Mouse (Mus musculus): ENCODE data around the gene Zfp983. TPM values are rescaled to one million over a fixed set of nuclear protein-coding genes. Genes with fewer than 3 reads are reported as not detected.
A peak's percentile ranks its signal among the peaks of the same experiment; 100 is the strongest.
"Not testable (repeated sequence)": the region's sequence is repeated elsewhere in the genome, so short reads cannot be mapped to it uniquely, and the experiment has no call there.

Zfp983 gene
- 1 to 10 TPM; 8.9 to 9.8 TPM for total RNA-seq (2021)

- DNase-seq (ENCODE audit: extremely low spot score in 1 of 2, low spot score in 1 of 2): peak; percentile 27 to 29
These were observed at the start of gene Zfp983 for GRCm38 (mm10) chr17:21650364-21650907. Zfp983 (plus strand) TSS chr17:21650624.

GRCm38 (mm10) chr17:21616356-21616755 lies 34.1 kb upstream of the Zfp983 start:
- DNase-seq (ENCODE audit: extremely low spot score in 1 of 2, low spot score in 1 of 2): no peak

GRCm38 (mm10) chr17:21617352-21617751 lies 33.1 kb upstream of the Zfp983 start:
- no peak for DNase-seq (ENCODE audit: extremely low spot score in 1 of 2, low spot score in 1 of 2)

- no peak for DNase-seq (ENCODE audit: extremely low spot score in 1 of 2, low spot score in 1 of 2)
These were observed 26.8 kb upstream of the Zfp983 start for GRCm38 (mm10) chr17:21623647-21624046.

- not testable (repeated sequence) for DNase-seq (ENCODE audit: extremely low spot score in 1 of 2, low spot score in 1 of 2)
These were observed 14.7 kb upstream of the Zfp983 start for GRCm38 (mm10) chr17:21635758-21636157.

- DNase-seq (ENCODE audit: extremely low spot score in 1 of 2, low spot score in 1 of 2): no peak
These were observed 1.6 kb upstream of the Zfp983 start for GRCm38 (mm10) chr17:21648791-21649190.

GRCm38 (mm10) chr17:21649936-21650335 lies 488 bp upstream of the Zfp983 start:
- DNase-seq (ENCODE audit: extremely low spot score in 1 of 2, low spot score in 1 of 2): no peak

- DNase-seq (ENCODE audit: extremely low spot score in 1 of 2, low spot score in 1 of 2): not testable (repeated sequence)
These were observed 28.4 kb downstream of the Zfp983 start for GRCm38 (mm10) chr17:21678826-21679225.

GRCm38 (mm10) chr17:21679273-21680018 lies 29.0 kb downstream of the Zfp983 start:
- DNase-seq (ENCODE audit: extremely low spot score in 1 of 2, low spot score in 1 of 2): peak; percentile 44 to 64

- not testable (repeated sequence) for DNase-seq (ENCODE audit: extremely low spot score in 1 of 2, low spot score in 1 of 2)
These were observed 29.6 kb downstream of the Zfp983 start for GRCm38 (mm10) chr17:21680019-21680376.

- DNase-seq (ENCODE audit: extremely low spot score in 1 of 2, low spot score in 1 of 2): no peak
These were observed 41.1 kb downstream of the Zfp983 start, which contains the start of gene Gm10226 for GRCm38 (mm10) chr17:21691560-21691959. Gm10226 (plus strand) TSS chr17:21691860.

- DNase-seq (ENCODE audit: extremely low spot score in 1 of 2, low spot score in 1 of 2): no peak
These were observed 42.9 kb downstream of the Zfp983 start for GRCm38 (mm10) chr17:21693342-21693741.

GRCm38 (mm10) chr17:21696073-21696472 lies 45.6 kb downstream of the Zfp983 start:
- no peak for DNase-seq (ENCODE audit: extremely low spot score in 1 of 2, low spot score in 1 of 2)

GRCm38 (mm10) chr17:21702281-21703240 lies 52.1 kb downstream of the Zfp983 start:
- no peak for DNase-seq (ENCODE audit: extremely low spot score in 1 of 2, low spot score in 1 of 2)

GRCm38 (mm10) chr17:21703414-21703813 lies 53.0 kb downstream of the Zfp983 start:
- DNase-seq (ENCODE audit: extremely low spot score in 1 of 2, low spot score in 1 of 2): no peak

GRCm38 (mm10) chr17:21707343-21707996 lies 57.0 kb downstream of the Zfp983 start, which contains the start of gene Zfp760:
Zfp760 (plus strand) TSS chr17:21707741.
- DNase-seq (ENCODE audit: extremely low spot score in 1 of 2, low spot score in 1 of 2): peak; percentile 51 to 58

- no peak for DNase-seq (ENCODE audit: extremely low spot score in 1 of 2, low spot score in 1 of 2)
These were observed 58.0 kb downstream of the Zfp983 start for GRCm38 (mm10) chr17:21708401-21708800.
